Mouse (Mus musculus) heart, embryonic 13.5 days (tissue): ENCODE measurements at regions not wholly inside any gene's neighbourhood (a gene's known extent, or its start where the extent isn't known, plus 50 kb on each side); places are given as distances from the start of the nearest gene placed in this dataset.

Experiments used
- ATAC-seq: fragments of 200-750 bp; cut with Nextera tagmentation; 2 replicates; pipeline ENCODE4 v1.8.0; 2017; ENCODE audit warnings: moderate TSS enrichment; ENCODE audit not compliant: insufficient number of reproducible peaks, low FRiP score, low TSS enrichment; ENCODE audit errors: extremely low read depth
- H3K27ac ChIP-seq: fragments of 300-500 bp; sonication (generic); replicated peaks from 2 replicates; pipeline ENCODE4 v1.5.1; 2015; ENCODE audit warnings: moderate library complexity, mild to moderate bottlenecking, inconsistent platforms
- H3K27me3 ChIP-seq: fragments of 300-500 bp; sonication (generic); replicated peaks from 2 replicates; pipeline ENCODE4 v1.6.1; 2015; ENCODE audit warnings: mild to moderate bottlenecking, inconsistent platforms
- H3K36me3 ChIP-seq: fragments of 300-500 bp; sonication (generic); 2 replicates; pipeline ENCODE4 v1.6.1; 2015; ENCODE audit warnings: mild to moderate bottlenecking, inconsistent platforms
- H3K4me1 ChIP-seq: fragments of 300-500 bp; sonication (generic); 2 replicates; pipeline ENCODE4 v1.6.1; 2015; ENCODE audit warnings: inconsistent platforms
- H3K4me2 ChIP-seq: fragments of 300-500 bp; sonication (generic); 2 replicates; pipeline ENCODE4 v1.6.1; 2015; ENCODE audit warnings: inconsistent platforms, mild to moderate bottlenecking, moderate library complexity
- H3K4me3 ChIP-seq: fragments of 300-500 bp; sonication (generic); 2 replicates; pipeline ENCODE4 v1.5.1; 2015; ENCODE audit warnings: moderate library complexity, mild to moderate bottlenecking, inconsistent platforms
- H3K9ac ChIP-seq: fragments of 300-500 bp; sonication (generic); 2 replicates; pipeline ENCODE4 v1.6.1; 2015; ENCODE audit warnings: inconsistent platforms, mild to moderate bottlenecking, moderate library complexity
- H3K9me3 ChIP-seq: fragments of 300-500 bp; sonication (generic); 2 replicates; pipeline ENCODE4 v1.6.1; 2016; ENCODE audit warnings: inconsistent platforms
- WGBS: fragments of 180-500 bp; shearing (Covaris S2); methylation state at CpG from one replicate; pipeline ENCODE4 v1.1.7; 2015; ENCODE audit warnings: mixed read lengths; 5-methylcytosine and 5-hydroxymethylcytosine counted together

GRCm38 (mm10) chr2:71694758-71695310 is 50.6 kb upstream of the Itga6 start:
- Histone ChIP-seq H3K4me1 (peaks cover 48% of the 10 kb centered on the region), H3K9me3 (no peaks in the 10 kb centered on the region), H3K27me3 (no peaks in the 10 kb centered on the region), H3K36me3 (no peaks in the 10 kb centered on the region), H3K4me2 (no peak overlapping the region), H3K9ac (no peak overlapping the region), H3K27ac (peak overlapping the region; percentile 71), H3K4me3 (no peak overlapping the region)
- no peak for ATAC-seq
- 35% methylated on average over 6 of the region's 6 CpGs for WGBS
